Mouse (Mus musculus) lung, adult 2 months (tissue): ENCODE data around the gene Nudt4. TPM values are rescaled to one million over a fixed set of nuclear protein-coding genes. Genes with fewer than 3 reads are reported as not detected.
A peak's percentile ranks its signal among the peaks of the same experiment; 100 is the strongest.

Experiments used
- DNase-seq: peaks from one replicate; pipeline ENCODE4 v3.0.0; 2022
- H3K4me1 ChIP-seq: fragments of 200-500 bp; 2 replicates; pipeline ENCODE4 v1.6.1; 2011; ENCODE audit warnings: low read length; ENCODE audit not compliant: control insufficient read depth, insufficient read depth
- H3K4me3 ChIP-seq: fragments of 200-500 bp; replicated peaks from 2 replicates; pipeline ENCODE3; 2011; ENCODE audit warnings: low read depth, mild to moderate bottlenecking, control low read depth, low read length; ENCODE audit errors: extremely low read depth
- CTCF ChIP-seq: fragments of 200-500 bp; IDR thresholded peaks from 2 replicates; pipeline ENCODE4 v1.5.1; 2011; ENCODE audit warnings: mild to moderate bottlenecking, low read length, control low read depth; ENCODE audit not compliant: insufficient read depth
- POLR2A ChIP-seq: fragments of 200-500 bp; IDR thresholded peaks from 2 replicates; pipeline ENCODE4 v1.6.1; 2011; ENCODE audit warnings: low read depth, mild to moderate bottlenecking, control low read depth, low read length, borderline replicate concordance; ENCODE audit errors: extremely low read depth
- WGBS: fragments of 180-500 bp; shearing (Covaris S2); methylation state at CpG from one replicate; pipeline ENCODE4 v1.1.7; 2018; 5-methylcytosine and 5-hydroxymethylcytosine counted together
- polyA plus RNA-seq: library from polyadenylated mRNA; depleted of rRNA; stranded (reverse); fragments of >200 nt; gene quantifications from 2 replicates; pipeline ENCODE4 v1.2.3, GENCODE M21; 2012

Nudt4 gene
- polyA plus RNA-seq, 1 experiment = 22.5 TPM

DNA sequence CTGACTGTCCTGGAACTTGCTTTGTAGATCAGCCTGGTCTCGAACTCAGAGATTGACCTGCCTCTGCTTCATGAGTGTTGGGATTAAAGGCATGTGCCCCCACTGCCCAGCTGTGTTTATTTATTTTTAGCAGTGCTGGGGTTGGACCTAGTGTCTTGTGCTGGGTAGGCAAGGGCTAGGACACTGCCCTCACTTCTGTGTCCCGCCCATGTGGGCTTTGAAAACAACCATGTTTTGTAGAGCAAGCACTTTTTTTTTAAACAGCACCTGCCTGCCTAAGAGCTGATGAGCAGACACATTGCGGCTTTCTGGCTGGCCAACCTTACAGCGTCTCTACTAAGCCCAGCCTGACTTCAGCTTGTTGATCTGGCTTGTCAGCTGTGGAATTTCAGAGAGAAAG is 27.3 kb upstream of the Nudt4 start:
- DNase-seq = no peak

DNA sequence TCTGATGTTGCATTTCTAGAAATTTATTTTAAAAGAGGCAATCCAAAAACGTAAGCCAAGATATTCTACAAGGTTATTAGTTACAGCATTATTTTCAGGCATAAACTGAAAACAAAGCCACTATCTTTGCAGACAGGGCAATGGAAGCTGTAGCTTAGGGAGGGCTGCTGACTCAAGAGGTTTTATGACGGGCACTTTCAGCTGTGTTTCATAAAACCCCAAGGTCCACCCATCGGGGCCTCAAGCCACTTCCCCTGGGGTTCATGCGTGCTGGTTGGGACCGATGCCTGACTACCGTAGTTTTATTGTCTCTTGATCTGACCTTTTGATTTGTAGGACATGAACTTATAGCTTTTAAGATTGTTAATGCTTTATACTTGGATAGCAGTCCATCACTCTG is 26.2 kb upstream of the Nudt4 start:
- 84% methylated on average over 6 of the region's 6 CpGs for WGBS
- no peak for DNase-seq
- Histone ChIP-seq H3K4me3 (no peak overlapping the region), H3K4me1 (no peaks in the 10 kb centered on the region)
- TF ChIP-seq POLR2A = no peak
- TF ChIP-seq CTCF = no peak

More for the DNA sequence above, 27.3 kb upstream of the Nudt4 start:
- TF ChIP-seq CTCF (no peak), POLR2A (no peak)
- H3K4me1 ChIP-seq = no peaks in the 10 kb centered on the region
- WGBS = 84% methylated on average over 4 of the region's 4 CpGs
- H3K4me3 ChIP-seq = no peak overlapping the region

DNA sequence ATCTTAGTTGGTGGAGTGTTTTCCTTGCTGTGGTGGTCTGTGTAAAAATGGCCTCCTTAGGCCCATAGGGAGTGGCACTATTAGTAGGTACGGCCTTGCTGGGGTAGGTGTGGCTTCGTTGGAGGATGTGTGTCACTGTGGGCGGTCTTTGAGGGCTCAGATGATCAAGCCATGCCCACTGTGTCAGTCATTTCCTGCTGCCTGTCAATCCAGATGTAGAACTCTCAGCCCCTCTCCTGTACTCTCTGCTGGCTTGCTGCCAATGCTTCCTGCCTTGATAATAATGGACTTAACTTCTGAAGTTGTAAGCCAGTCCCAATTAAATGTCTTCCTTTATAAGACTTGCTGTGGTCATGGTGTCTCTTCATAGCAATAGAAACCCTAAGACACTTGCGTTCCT is 25.2 kb upstream of the Nudt4 start:
- no peak for DNase-seq
- 88% methylated on average over 4 of the region's 4 CpGs for WGBS
- TF ChIP-seq POLR2A (no peak), CTCF (no peak)
- H3K4me3 ChIP-seq = no peak overlapping the region
- no peaks in the 10 kb centered on the region for H3K4me1 ChIP-seq

DNA sequence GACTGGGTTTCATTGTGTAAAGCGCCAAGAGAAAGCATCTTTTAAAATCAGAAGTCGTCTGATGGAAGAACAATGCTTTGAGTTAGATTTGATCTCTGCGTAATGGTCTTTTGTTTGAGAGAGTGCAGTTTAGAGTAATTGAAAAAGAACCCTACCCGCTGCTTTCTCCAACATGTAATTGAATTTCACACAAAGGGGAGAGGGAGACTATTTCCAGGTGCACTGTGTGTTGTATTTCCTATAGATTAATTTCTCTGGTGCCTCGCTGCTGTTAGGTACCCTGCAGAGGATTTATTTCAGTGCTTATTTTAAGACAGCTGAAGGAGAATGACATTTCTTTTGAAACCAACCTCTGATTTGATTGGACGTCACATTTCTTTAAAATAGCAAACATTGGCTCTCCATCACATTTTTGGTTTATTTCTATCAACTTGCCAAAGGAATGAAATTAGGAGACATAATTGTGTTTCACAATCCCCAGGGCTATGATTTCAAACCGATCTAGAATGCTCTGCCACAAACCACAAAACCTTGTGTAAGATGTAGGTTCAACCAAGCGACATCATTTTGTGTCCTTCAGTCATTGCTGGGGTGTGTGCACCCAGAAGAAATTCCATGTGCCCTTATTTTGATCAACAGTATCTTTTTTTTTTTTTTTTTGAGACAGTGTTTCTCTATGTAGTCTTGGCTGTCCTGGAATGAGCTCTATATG is 23.7 kb upstream of the Nudt4 start:
- Histone ChIP-seq H3K4me1 (no peaks in the 10 kb centered on the region), H3K4me3 (no peak overlapping the region)
- no peak for DNase-seq
- TF ChIP-seq CTCF (no peak), POLR2A (no peak)
- WGBS = 74% methylated on average over 8 of the region's 8 CpGs

DNA sequence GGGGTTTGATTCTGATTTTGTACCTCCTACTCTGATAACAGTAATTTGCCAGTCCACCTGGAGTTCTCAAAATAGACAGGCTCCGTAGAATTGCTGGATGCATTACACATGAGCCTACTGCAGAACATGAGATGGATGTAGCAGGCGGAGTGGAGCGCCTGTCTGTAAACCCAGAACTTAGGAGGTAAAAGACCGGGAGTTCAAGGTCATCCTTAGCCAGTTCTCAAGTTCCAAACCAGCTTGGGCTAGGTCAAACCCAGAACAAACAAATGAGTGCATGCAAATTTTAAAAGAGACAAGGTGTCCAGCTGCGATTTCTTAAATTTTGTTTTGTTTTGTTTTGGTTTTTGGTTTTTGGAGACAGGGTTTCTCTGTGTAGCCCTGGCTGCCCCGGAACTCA is 21.6 kb upstream of the Nudt4 start:
- Histone ChIP-seq H3K4me1 (no peaks in the 10 kb centered on the region), H3K4me3 (no peak overlapping the region)
- DNase-seq = no peak
- WGBS = 92% methylated on average over 6 of the region's 6 CpGs
- TF ChIP-seq CTCF = no peak
- TF ChIP-seq POLR2A = no peak

DNA sequence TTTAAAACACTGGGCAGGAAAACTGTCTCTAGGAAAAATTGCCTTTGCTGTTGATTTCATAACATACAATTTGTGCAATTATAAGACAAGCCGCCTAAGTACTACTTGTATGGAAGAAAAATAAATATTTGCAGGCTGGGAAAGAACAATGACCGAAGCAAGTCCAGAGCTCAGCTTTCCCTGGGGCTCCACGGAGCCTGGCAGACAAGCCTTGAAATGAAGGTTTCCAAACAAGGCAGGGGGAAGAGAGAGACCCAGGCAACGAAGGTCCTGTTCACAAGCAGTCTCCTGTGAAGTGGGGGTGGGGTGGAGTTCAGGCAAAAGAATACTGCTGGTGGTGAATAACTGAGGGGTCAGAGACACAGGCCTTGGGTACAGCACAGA is 13.6 kb upstream of the Nudt4 start:
- 36% methylated on average over 4 of the region's 4 CpGs for WGBS
- Histone ChIP-seq H3K4me3 (no peak overlapping the region), H3K4me1 (no peaks in the 10 kb centered on the region; the same call in 1 of the 2 replicates)
- peak; percentile 20 for DNase-seq
- TF ChIP-seq POLR2A (no peak), CTCF (no peak)

DNA sequence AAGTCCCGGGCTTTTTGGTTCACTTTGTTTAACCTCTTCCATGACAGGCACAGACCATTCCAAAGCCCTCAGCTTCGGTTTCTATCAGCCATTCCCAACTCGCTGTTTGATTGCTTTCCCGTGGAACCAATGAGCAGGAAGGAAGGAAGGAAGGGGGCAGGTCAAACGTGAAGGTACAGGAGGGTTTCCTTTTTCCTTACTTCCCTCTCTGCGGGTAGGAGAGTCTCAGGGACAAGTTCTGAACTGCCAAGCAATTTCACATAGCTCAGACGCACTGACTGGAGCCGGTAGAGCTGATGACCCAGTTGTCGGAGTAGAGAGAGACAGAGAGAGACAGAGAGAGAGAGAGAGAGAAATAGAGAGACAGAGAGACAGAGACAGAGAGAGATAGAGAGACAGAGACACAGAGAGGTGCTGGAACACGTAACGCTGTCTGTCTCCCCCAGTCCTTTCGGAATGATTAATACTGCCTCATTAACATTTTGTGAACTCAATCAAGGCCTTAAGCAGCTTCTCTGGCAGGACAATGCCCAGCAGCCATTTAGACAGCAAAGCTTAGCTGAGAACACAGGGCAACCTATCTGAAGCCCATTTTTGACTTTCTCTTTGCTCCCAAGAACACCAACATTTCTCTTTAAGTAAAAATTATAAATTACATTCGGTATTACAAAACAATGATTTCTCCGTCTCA is 13.1 kb upstream of the Nudt4 start:
- no peak for TF ChIP-seq CTCF
- no peak; the same call in 1 of the 2 replicates for TF ChIP-seq POLR2A
- H3K4me3 ChIP-seq = peak overlapping the region; percentile 36
- 30% methylated on average over 14 of the region's 14 CpGs for WGBS
- H3K4me1 ChIP-seq = no peaks in the 10 kb centered on the region; the same call in 1 of the 2 replicates
- DNase-seq = peak; percentile 49

DNA sequence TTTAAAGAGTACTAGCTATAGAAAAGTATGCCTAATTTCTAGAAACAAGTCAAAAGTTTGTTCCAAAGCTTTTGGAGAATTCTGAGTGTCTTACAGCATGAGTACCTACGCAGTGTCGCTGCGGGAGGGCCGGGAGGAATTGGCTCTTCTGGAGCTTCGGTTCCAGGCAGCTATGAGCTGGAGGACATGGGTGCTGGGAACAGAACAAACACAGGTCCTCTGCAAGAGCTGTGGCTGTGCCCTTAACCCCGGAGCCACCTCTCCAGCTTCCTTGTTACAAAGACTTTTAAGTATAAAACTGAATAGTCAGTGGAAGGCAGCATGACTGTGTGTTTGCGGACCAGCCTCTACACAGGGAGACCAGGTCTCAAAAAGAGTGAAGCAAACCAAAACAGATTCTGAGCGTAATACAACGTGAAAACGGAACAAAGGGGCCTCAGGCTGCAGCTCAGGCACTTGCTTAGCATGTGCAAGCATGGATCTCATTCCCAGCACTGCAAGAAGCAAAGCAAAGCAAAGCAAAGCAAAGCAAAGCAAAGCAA is 12.0 kb upstream of the Nudt4 start:
- Histone ChIP-seq H3K4me1 (no peaks in the 10 kb centered on the region; the same call in 1 of the 2 replicates), H3K4me3 (no peak overlapping the region)
- DNase-seq = no peak
- TF ChIP-seq POLR2A (no peak), CTCF (no peak)
- WGBS = 69% methylated on average over 10 of the region's 10 CpGs

DNA sequence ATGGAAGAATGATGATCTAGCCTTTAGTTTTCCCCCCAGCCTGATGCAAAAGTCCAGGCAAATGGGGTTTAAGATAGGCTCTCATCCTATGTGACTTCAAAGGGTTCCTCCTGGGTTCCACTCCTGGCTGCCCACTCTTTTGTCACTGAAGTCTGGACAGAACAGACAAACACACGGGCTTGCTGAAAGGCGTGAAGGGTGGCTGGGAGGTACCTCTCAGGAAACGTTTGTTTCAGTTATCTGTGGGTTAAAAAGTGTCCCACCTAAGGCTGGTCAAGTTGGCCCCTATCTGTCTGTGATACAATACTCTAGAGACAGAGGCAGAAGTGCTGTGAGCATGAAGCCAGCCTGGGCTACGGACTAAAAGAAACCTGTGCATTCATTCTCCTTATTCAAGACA is 11.0 kb upstream of the Nudt4 start:
- Histone ChIP-seq H3K4me3 (no peak overlapping the region), H3K4me1 (no peaks in the 10 kb centered on the region; the same call in 1 of the 2 replicates)
- WGBS = 67% methylated on average over 4 of the region's 4 CpGs
- no peak for DNase-seq
- TF ChIP-seq POLR2A (no peak), CTCF (no peak)
